Mouse (Mus musculus) cortical plate, adult 2 months (tissue): ENCODE measurements around the gene Tc2n.

ENCODE experiments used
- CTCF ChIP-seq: fragments of 200-500 bp; IDR thresholded peaks from 2 replicates; pipeline ENCODE4 v1.5.1; 2011; ENCODE audit warnings: mild to moderate bottlenecking, control low read depth, low read length; ENCODE audit not compliant: insufficient read depth; ENCODE audit errors: extremely low read depth
- POLR2A ChIP-seq: fragments of 200-500 bp; IDR thresholded peaks from 2 replicates; pipeline ENCODE4 v1.6.1; 2011; ENCODE audit warnings: mild to moderate bottlenecking, low read length, control low read depth; ENCODE audit not compliant: insufficient read depth; ENCODE audit errors: extremely low read depth

DNA sequence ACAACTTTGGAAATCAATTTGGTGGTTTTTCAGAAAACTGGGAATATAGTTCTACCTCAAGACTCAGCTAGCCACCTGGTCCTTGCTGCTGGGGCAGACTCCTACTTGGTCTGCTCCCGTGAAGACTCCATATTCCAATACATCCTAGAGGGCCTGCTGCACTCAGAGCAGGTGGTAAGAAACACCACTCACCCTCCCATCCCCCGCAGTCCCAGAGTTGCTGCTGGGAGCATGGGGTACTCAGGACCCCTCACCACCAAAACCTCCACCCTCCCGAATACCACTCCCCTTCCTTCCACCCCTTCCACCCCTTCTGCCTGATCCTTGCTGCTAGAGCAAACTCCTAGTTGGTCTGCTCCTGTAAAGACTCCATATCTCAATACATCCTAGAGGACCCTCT is 19.1 kb downstream of the Tc2n start:
- TF ChIP-seq CTCF (no peak), POLR2A (no peak)
